Mouse (Mus musculus) kidney, postnatal 4 days (tissue): ENCODE data around the gene Gpr107.
A peak's percentile ranks its signal among the peaks of the same experiment; 100 is the strongest.

Source experiments
- DNase-seq, 2 experiments: peaks; one replicate each; pipeline ENCODE4 v3.0.0; 2021; ENCODE audit warnings: mixed read lengths in 2 of 2

The Gpr107 gene

DNA sequence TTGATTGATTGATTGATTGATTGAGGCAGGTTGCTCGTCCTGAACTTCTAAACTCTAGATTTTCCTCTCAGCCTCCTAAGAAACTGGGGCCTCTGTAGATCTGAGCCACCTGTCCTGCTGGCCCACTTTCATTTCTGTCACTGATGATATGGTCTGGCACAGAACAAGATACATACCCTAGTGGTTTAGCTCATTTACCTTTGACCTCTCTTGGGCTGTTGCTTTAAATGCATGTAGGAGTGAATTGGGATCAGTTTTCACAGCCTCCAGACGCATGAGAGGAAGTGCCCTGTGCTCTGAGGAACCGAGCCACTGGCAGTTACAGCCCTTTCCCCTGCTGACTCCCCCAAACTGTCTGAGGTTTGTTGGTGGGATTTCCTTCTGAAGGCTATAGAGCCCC, 50.2 kb downstream of the Gpr107 start:
- DNase-seq = no peak

DNA sequence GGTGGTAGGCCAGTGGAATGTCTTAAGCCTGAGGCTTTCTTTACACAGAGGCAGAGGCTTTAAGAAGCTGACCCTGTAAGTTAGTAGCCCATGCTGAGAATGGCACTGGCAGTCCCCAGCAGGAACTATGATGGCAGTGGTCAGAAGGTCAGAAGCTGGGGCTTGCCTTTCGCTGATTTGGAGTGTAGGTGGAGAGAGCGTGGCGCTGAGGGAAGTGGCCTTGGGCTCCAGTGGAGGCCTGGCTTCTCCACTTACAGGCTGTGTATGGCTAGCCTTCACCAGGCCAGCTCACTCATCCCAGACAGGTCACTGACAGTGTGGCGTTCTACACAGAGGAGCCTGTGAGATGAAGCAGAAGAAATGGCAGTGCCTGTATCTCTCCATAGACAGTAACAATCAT, 50.8 kb downstream of the Gpr107 start:
- no peak for DNase-seq

DNA sequence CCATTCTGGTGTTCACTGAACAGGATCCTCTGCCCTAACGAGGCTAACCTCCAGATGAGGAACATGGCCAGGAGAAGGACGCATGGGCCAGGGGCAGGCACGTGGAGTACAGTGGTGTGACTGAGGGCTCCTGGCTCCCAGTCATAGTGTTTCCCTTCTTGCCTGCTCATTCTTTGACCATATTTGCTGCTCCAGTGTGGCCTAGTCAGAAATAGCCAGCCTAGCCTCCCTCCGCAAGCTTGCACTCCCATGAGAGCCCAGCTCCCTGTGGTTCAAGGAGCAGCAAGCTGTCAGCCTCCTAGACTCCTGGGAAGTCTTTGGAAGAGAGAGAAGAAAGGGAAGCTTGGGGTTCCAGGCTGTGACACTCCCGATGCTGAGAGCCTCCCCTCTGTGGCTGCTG, 52.6 kb downstream of the Gpr107 start:
- DNase-seq = no peak

DNA sequence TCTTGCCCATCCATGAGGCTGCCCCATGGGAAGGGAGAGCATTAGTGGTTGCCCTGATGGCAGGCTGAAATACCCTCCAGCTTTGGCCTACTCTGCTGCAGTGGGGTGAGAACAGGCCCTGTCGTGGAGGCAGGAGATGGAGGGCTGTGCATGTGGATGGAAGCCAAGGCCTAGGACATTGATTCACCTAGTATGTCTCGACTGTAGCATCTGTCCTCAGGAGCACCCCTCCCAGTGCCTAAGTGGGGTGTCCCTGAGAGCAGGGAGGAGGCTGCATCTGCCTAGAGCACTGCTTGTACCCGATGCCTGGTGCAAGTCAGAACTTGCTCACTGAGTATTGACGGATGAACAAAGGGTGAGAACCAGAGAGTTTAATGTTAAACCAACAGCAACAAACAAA, 54.1 kb downstream of the Gpr107 start:
- DNase-seq = no peak

DNA sequence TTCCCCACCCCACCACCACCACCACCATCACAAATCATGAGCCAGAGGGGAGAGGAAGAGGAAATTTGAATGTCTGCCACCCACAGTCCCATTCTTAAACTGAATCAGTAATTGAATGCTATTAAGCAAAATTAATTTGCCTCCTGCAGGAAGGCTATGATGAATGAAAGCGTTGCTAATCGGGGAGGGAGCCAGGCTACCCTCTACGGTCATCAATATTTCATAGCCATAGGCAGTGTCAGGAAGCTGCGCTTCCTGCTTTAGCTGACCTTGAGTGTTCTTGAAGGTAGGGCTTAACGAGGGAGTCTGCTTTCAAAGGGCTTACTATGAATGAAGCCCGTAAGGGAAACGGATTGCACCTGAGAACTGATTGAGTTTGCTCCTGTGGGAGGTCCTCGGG, 54.8 kb downstream of the Gpr107 start:
- no peak for DNase-seq

DNA sequence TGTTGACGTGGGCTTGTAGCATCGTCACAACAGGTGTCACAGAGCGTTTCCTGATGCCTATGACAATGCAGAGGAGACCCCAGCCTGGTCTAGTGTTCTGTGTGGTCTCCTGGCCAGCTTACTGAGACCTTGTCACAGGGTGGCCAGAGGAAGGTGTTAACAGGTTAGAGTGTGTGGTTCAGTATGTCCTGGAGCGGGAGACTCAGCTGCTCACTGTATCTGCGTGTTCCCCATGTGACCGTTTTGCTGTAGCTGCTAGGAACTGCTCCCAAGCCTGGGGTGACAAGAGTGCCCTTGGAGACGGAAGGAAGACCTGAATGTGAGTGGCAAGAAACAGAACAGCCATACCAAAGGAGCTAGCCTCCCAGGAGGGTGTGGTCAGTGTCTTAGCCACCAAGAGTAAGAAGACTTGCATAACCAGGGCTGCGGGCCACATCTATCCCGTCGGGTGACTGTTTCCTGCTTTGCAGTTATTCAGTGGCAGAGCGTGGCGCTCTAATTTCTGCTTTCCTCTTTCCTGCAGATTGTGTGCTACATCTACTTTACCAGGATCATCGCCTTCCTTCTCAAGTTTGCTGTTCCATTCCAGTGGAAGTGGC, 56.5 kb downstream of the Gpr107 start:
- DNase-seq = no peak

DNA sequence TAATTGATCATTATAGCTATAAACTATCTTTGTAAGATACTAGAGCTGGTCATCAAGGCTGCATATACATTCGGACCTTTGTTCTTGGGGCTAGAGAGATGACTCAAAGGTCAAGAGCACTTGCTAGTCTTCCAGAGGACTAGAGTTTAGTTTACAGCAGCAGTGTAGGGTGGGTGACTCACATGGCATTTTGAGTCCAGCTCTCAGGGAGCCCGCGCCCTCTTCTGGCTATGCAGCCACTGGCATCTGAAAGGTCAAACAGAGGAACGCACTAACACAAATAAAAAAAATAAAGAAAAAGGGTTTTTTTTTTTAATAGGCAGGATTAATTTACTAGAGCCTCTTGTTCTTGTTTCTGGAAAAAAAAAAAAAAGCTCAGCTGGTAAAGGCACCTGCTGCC, 57.4 kb downstream of the Gpr107 start:
- peak; percentile 53 to 58 for DNase-seq

DNA sequence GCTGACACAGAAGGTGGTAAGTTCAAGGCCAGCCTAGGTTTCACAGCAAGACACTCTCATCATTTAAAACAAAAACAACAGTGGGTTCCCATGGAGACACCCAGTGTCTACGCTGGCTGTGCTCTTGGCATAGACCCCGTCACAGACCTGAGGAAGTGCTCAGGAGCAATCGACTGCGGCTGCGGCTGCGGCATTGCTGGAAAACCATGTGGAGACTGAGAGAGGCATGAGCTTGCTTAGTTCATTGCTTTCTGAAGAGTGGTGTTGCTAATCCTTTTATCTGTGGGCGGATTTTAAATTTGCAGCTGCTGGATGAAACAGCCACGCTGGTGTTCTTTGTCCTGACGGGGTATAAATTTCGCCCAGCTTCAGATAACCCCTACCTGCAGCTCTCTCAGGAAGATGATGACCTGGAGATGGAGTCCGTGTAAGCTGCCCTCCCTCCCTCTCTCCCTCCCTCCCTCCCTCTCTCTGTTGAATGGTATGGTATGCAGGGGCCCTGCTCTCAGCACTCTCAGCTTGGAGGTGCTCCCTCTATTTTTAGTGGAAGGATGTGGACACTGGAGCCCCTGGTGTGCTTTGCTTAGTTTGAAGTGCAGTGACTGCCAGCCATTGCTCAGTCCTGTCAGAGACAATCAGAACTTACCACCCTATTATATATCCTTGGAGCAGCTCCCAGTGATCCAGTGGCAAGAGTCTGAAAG, 58.2 kb downstream of the Gpr107 start:
- no peak for DNase-seq

DNA sequence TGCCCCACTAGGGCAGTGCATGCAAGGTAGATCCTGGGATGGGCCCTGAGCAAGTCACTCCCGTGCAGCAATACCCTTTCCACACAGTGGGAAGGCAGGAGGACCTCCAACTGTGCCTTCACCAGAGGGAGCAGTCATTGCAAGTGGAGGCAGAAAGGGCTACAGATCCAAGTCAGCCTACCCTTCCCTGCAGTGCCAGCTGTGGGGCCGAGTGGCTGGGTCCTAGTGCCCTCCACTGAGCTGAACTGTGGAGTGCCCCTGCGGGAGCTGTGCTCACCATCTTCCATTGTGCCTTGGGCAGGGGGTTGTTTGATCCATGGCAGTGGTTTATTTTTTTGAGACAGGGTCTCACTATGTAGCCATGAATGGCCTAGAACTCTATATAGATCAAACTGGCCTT, 59.1 kb downstream of the Gpr107 start:
- no peak for DNase-seq

DNA sequence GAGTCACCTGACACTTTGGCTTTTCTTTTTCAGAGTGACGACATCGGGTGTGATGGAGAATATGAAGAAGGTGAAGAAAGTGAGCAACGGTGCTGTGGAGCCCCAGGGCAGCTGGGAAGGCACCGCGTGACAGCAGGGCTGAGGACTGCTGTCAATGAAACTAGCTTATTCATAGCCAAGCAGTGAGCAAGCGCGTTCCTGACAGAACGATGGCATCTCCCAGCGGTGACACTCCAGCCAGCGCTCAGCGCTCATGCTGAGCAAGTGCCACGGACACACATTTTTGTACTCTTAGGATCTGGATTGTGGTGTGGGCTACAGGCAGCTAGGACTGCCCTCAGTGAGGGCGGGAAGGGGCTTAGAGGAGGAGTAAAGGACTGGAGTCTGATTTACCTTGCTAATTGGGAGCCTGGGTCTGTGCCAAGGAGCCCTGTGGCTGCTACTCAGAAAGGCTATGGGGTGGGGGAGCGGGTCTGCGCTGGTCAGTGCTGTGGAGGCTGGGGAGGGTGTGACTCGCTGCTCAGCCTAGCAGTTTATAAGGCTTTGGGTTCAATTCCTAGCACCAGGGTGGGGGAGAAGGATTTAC, 62.2 kb downstream of the Gpr107 start:
- no peak for DNase-seq

DNA sequence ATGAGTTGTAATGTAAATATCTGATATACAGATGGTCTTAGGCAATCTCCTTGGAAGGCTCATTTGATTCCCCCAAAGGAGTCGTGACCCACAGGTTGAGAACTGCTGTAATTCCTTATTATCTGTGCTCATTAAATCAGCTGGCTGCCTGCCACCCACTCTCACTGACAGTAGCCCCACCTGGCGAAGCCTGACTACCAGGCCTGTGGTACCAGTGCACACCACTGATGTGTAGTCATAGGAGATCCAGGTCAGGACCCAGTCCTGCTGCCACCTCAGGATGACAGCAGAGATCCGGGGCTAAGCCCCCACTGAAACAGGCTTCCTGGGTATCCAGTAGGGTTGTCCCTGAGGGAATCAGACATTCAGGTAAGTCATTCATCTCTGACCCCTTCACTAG, 66.5 kb downstream of the Gpr107 start:
- no peak for DNase-seq

DNA sequence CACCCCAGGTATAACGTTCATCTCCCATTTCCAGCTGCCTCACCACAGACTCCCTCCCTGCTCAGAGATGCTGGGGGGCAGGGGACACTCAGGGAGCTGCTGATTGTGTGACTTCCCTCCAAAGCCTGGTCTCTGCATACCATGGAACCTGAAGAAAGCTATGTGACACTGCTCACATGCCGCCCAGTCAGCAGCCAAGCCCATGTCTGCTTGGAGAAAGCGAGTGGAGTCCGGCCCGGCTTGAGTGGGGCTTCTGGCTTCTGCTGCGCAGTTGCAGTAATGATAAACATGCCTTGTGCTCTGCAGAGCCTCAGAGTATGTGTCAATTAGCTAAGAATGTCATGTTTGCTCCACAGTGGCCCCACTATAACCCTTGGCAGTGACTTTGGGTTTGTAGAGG, 67.4 kb downstream of the Gpr107 start:
- DNase-seq = no peak

DNA sequence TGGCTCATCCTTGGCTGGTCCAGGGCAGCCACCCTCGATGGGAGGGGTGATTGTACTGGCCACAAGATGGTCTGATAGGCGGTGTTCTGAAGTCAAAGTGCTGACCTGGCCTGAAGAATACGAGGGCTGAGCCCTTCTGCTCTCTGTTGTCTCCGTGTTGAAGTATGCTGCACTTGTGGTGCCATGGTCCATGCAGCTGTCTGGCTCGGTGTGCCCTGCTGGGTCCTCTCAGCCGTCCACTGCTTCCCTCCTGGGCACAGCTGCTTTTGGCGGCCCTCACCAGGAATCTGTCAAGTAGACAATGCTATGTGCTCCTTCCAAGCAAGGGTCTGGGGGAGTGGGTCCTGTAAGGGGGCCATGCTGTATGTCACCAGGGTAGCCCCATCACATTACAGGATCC, 68.7 kb downstream of the Gpr107 start:
- DNase-seq = no peak

DNA sequence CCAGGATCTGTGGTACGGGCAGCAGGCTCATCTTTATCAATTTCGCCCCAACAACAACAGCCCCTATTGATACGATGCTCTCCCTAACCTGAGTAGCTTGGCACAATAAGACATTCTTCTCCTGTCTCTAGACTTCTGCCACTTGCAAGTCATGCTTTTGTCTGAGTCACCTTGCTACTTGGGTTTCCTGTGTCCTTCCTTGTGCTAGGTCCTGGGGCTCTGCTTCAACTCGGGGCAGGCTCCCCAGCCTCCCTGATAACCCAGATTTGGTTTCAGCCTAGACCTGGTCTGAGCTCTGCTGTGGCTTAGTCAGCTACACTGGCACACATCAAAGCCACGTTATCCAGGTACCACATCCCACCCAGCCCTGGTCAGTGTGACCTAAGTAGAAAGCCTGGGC, 69.5 kb downstream of the Gpr107 start:
- DNase-seq = no peak

DNA sequence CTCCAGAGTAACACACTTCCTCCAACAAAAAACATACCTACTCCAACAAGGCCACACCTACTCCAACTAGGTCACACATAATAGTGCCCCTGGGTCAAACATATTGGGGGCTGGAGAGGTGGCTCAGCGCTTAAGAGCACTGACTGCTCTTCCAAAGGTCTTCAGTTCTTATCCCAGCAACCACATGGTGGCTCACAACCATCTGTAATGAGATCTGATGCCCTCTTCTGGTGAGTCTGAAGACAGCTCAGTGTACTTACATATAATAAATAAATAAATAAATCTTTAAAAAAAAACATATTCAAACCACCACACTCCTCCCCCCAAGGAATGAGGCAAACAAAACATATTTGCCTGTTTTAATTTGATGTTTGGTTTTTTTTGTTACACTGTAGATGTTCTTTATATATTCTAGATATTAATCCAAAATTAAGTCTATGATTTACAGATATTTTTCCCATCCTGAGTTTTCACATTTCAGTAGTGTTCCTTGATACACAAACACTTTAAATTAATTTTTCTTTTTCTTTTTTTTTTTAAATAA, 76.7 kb downstream of the Gpr107 start:
- DNase-seq = no peak

DNA sequence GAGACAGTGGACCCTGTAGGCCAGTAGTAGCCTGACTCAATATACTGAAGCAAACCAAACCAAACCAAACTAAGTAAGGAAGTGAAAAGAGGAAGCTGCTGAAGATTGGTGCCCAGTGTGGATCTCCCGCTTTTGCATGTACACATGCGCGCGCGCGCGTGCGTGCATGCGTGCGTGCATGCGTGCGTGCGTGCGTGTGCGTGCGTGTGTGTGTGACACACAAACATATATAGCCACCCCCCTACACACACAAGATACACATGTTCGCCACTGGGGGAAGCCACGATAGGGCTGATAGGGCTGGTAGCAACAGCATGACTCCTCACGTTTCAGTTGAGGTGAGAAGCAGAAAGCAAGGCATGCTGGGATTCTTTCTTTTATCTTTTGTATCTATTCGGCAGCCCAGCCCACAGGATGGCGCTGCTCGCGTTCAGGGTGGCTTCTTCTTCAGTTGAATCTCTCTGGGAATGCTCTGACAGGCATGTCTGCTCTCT, 87.1 kb downstream of the Gpr107 start:
- DNase-seq = peak in 1 of 2 experiments; percentile 46

DNA sequence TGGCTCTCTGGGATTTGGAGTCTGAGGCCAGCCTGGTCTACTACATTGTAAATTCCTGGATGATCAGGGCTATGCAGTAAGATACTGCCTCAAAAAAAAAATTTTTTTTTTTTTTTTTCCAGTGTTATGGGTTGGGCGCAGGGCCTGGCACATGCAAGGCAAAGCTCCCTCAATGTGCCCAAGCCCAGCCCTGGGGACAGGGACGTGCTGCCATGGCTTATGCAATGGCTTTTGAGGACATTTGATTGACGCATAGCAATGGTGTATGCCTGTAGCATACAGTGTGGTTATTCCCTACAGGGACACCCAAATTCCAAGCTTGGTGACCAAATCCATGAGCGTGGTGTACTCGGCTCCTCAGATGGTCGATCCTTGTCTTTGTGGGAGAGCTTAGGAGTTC, 87.7 kb downstream of the Gpr107 start:
- no peak for DNase-seq

DNA sequence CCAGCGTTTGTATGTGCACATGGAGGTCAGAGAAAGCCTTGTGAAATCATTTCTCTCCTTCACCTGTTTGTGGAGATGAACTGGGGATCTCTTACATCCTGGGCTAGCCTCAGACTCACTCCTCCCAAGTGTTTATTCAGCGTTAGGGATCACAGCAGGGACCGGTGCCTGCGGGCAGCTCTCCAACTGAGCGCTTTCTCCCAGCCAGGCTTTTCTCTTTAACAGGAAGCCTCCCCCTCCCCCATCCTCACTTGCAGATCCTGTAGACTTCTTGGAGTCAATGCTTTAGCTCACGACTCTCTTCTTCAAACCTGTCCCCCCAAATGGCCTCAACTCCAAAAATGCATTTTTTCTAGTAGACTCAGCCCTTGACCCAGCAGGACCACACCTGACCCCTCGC, 89.5 kb downstream of the Gpr107 start:
- peak; percentile 61 to 69 for DNase-seq

DNA sequence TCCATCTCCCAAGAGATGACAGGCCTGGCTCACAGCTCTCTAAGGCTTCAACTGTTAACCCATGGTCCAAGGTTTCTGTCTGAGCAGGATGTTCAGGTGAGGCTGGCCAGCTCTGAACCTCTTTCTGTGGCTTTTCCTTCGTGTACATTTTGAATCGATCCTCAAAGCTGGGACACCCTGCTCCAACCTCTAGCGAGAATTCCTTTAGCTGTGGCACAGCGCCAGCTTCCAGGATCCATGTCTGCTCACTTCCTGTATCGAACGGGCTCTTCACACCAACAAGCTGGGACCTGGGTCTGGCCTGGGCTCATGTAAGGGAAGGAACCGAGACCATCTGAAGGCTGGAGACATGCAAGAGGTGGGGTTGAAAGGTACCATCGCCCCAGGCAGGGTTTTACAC, 92.1 kb downstream of the Gpr107 start:
- peak; percentile 47 to 60 for DNase-seq

DNA sequence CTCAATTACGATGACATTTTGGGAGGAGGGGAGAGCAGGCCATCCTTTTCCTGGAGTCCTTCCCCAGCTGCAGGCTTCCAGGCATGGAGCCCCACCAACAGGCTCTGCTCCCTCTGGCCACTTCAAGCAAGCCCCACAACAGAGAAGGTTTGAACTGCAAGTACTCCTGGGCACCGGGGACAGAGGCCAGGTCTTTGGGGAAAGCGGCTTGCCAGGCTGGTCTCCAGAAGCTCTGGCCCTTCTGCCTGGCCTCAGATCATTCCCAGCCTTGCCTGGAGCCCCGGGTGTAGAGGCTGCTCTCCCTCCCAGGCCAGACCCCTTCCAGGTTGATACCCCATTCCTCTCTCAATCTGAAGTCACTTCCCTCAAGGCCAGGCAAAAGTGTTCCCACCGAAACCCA, 92.9 kb downstream of the Gpr107 start:
- no peak for DNase-seq

DNA sequence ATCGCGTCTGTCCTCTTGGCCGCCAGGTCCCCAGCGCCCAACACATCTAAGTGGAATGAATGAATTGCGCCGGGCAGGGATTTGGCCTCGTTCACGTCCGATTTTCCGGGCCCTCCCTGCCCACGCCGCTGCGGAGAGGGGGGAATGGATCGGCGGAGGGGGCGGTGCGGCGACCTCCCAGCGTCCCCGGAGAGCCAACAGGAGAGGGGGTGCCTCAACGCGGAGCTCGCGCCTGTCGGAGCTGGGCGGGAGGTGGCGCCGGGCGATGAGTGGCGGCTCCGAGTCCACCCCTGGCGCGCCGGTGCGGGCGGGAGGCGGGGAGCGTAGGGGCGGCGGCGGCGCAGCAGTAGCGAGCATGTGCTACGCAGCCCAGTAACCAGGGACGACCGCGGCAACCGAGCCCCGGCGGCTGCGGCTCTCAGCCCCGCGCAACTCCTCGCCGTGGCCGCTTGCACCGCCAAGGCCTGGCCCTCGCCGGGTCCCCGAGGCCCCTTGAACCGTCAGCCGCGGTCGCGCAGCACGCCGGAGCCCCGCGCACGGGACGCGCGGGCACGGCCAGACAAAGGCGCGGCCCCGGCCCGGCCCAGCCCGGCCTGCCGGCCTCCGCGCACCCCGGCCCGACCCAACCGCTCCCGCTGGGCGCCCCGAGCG, 93.5 kb downstream of the Gpr107 start, which contains the start of gene Ncs1:
Ncs1 (plus strand) TSS at position 333 of the 651 bp plus-strand sequence.
- DNase-seq = peak; percentile 83 to 89

DNA sequence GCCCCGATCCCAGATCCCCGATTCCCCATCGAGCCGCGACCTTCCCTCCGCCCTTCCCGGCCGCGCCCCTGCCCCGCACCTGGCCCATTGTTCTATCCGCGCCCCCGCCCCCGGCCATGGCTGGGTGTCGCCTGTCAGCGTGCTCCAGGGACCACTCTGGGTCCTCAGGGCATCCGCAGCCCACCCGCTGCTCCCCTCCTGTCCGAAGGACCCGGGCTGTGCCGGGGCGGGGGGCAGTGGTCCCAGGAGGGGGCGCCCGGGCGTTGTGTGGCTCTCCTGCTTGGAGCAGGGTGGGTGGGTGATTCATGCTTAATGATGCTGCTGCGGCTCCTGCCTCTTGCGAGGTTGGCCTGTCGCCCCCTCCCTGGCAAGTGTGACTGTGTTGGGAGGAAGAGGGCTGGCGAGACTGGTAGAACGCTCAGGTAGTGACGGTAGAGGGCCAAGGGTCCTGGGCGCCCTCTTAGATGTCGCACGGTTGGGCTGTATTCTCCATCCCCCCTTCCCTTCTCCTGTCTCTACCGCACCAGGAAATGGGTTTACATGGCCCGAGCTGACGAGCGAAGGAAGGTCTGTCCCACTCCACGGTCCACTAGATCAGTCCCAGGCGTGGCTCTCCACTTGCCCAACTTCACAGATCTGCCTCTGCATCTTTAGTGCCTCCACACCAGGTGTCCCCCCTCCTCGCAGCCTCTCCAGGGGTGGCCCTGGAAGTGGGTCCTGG, 94.3 kb downstream of the Gpr107 start:
- DNase-seq = peak; percentile 67 to 76

DNA sequence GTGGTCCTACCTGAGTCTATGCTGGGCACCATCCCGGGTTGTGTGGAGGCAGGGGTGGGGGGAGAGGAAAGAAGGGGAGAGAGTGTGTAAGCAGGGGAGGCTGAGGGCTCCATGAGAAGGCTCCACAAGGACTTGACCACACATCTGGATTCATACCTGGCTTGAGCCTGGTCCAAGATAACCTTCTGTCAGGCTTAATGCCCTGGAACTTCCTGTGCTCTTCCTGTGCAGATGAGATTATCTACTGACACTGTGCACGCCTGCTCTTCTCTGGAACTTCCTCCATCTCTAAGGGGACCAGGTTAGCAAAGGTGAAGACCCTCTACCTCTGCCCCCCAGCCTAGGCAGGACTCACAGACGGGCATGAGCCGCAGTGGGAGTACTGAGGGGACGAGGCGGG, 96.7 kb downstream of the Gpr107 start:
- DNase-seq = no peak
